Mouse (Mus musculus): ENCODE results near the gene Smap2. TPM values are rescaled to one million over a fixed set of nuclear protein-coding genes. Genes with fewer than 3 reads are reported as not detected.
A peak's percentile ranks its signal among the peaks of the same experiment; 100 is the strongest.

Gene Smap2
- total RNA-seq, 1 experiment: 8.3 TPM

DNA sequence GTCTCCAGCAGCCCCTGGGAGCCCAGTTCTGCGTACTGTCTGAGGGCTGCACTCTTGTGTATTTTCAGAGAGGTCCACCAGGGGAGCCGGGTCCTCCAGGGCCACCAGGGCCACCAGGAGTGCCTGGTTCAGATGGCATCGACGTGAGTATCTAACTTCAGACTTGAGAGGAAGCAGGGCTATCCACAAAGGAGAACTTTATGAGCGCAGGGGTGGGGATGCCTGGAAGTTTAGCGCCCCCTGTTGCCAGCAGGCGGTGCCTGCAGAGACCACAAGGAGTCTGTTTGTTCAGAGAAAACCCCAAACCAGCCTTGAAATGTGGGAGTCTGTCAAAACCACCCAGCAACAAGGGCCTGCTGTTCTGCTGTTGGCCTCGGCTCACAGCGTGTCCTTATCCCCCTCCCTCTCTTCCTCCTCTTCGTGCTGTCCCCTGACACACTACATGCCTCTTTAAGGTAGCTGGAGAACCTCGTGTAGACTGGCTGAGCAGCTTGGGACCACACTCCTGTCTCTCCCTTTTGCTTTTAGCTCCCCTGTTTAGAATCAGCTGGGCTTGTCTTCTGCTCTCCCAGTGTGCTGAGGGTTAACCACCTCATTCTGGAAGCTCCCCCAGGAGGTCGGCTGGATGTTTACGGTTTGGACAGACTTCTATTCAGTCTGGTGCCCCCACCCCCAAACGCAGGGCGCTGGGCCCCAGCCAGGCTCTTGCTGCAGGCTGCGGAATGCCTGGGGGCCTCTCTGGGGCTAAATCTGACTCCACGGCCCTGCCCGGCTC lies 24.0 kb upstream of the Smap2 start:
- H3K4me3 ChIP-seq (ENCODE audit: insufficient read depth in 1 of 2, low read depth in 1 of 2, low read length in 2 of 2, poor library complexity in 1 of 2, severe bottlenecking in 1 of 2): no peak overlapping the region
- in situ Hi-C loops (cut with MboI; ENCODE audit: low sequenced_read_pairs in 2 of 2, unreplicated experiment in 2 of 2): no loop called here
- TF ChIP-seq ZNF384 (IDR thresholded peaks at IDR 0.05; ENCODE audit: low read depth, low read length) (no peak), CHD2 (IDR thresholded peaks at IDR 0.05; ENCODE audit: low read depth, low read length) (no peak), MAFK (IDR thresholded peaks at IDR 0.05; ENCODE audit: insufficient read depth, low read depth, low read length) (no peak)
- H3K4me1 ChIP-seq (ENCODE audit: control insufficient read depth in 2 of 2, insufficient read depth in 2 of 2, low read length in 2 of 2, poor library complexity in 1 of 2): peaks cover 0 to 26% of the 10 kb centered on the region in 2 experiments
- H3K27ac ChIP-seq (ENCODE audit: insufficient read depth, low read depth, low read length, poor library complexity, severe bottlenecking): peak overlapping the region; percentile 52; the same call in 1 of the 2 replicates
- H3K9ac ChIP-seq (ENCODE audit: insufficient read depth, low read depth, low read length, poor library complexity, severe bottlenecking): peak overlapping the region; percentile 14; the same call in 1 of the 2 replicates
- H3K36me3 ChIP-seq (ENCODE audit: control insufficient read depth, insufficient read depth, low read length, poor library complexity, severe bottlenecking): no peaks in the 10 kb centered on the region
- no peak for DNase-seq (ENCODE audit: low read depth, low spot score)
- H3K9me3 ChIP-seq (ENCODE audit: control insufficient read depth, insufficient read depth, low read depth, low read length): no peaks in the 10 kb centered on the region

GRCm38 (mm10) chr4:121040323-121040722 lies 23.3 kb upstream of the Smap2 start:
- H3K4me1 ChIP-seq (ENCODE audit: control insufficient read depth in 2 of 2, insufficient read depth in 2 of 2, low read length in 2 of 2, poor library complexity in 1 of 2): peaks cover 0 to 26% of the 10 kb centered on the region in 2 experiments
- H3K36me3 ChIP-seq (ENCODE audit: control insufficient read depth, insufficient read depth, low read length, poor library complexity, severe bottlenecking): no peaks in the 10 kb centered on the region
- peak overlapping the region; percentile 59 to 63; a peak in 3 of 4 replicates for H3K4me3 ChIP-seq (ENCODE audit: insufficient read depth in 1 of 2, low read depth in 1 of 2, low read length in 2 of 2, poor library complexity in 1 of 2, severe bottlenecking in 1 of 2)
- no peaks in the 10 kb centered on the region for H3K9me3 ChIP-seq (ENCODE audit: control insufficient read depth, insufficient read depth, low read depth, low read length)
- no peak for DNase-seq (ENCODE audit: low read depth, low spot score)
- in situ Hi-C loops (cut with MboI; ENCODE audit: low sequenced_read_pairs in 2 of 2, unreplicated experiment in 2 of 2): no loop called here
- no peak overlapping the region for H3K9ac ChIP-seq (ENCODE audit: insufficient read depth, low read depth, low read length, poor library complexity, severe bottlenecking)
- no peak overlapping the region for H3K27ac ChIP-seq (ENCODE audit: insufficient read depth, low read depth, low read length, poor library complexity, severe bottlenecking)
- TF ChIP-seq MAFK (IDR thresholded peaks at IDR 0.05; ENCODE audit: insufficient read depth, low read depth, low read length) (no peak), HCFC1 (IDR thresholded peaks at IDR 0.05; ENCODE audit: borderline replicate concordance, insufficient read depth, low read length) (no peak), CHD2 (IDR thresholded peaks at IDR 0.05; ENCODE audit: low read depth, low read length) (no peak), ZC3H11A (IDR thresholded peaks at IDR 0.05; ENCODE audit: borderline replicate concordance, low read depth, low read length) (no peak), ZNF384 (IDR thresholded peaks at IDR 0.05; ENCODE audit: low read depth, low read length) (no peak)

GRCm38 (mm10) chr4:121039331-121040115 lies 22.5 kb upstream of the Smap2 start, which contains the start of gene Col9a2:
Gene Col9a2, plus strand, starts transcription at chr4:121039385.
- in situ Hi-C loops (cut with MboI; ENCODE audit: low sequenced_read_pairs in 2 of 2, unreplicated experiment in 2 of 2): no loop called here
- Histone ChIP-seq H3K27ac (ENCODE audit: insufficient read depth, low read depth, low read length, poor library complexity, severe bottlenecking) (no peak within 1 kb of the TSS), H3K4me3 (ENCODE audit: insufficient read depth in 1 of 2, low read depth in 1 of 2, low read length in 2 of 2, poor library complexity in 1 of 2, severe bottlenecking in 1 of 2) (peak within 1 kb of the TSS; percentile 59 to 63), H3K9me3 (ENCODE audit: control insufficient read depth, insufficient read depth, low read depth, low read length) (no peaks in the 10 kb centered on the region), H3K36me3 (ENCODE audit: control insufficient read depth, insufficient read depth, low read length, poor library complexity, severe bottlenecking) (no peaks in the 10 kb centered on the region), H3K9ac (ENCODE audit: insufficient read depth, low read depth, low read length, poor library complexity, severe bottlenecking) (peak within 1 kb of the TSS; percentile 8), H3K4me1 (ENCODE audit: control insufficient read depth in 2 of 2, insufficient read depth in 2 of 2, low read length in 2 of 2, poor library complexity in 1 of 2) (peaks cover 0 to 26% of the 10 kb centered on the region in 2 experiments)
- DNase-seq (ENCODE audit: low read depth, low spot score): no peak
- no peak for TF ChIP-seq MAFK (IDR thresholded peaks at IDR 0.05; ENCODE audit: insufficient read depth, low read depth, low read length)
- no peak for TF ChIP-seq ZNF384 (IDR thresholded peaks at IDR 0.05; ENCODE audit: low read depth, low read length)
- TF ChIP-seq CHD2 (IDR thresholded peaks at IDR 0.05; ENCODE audit: low read depth, low read length): no peak
- no peak for TF ChIP-seq ZC3H11A (IDR thresholded peaks at IDR 0.05; ENCODE audit: borderline replicate concordance, low read depth, low read length)
- no peak for TF ChIP-seq HCFC1 (IDR thresholded peaks at IDR 0.05; ENCODE audit: borderline replicate concordance, insufficient read depth, low read length)

DNA sequence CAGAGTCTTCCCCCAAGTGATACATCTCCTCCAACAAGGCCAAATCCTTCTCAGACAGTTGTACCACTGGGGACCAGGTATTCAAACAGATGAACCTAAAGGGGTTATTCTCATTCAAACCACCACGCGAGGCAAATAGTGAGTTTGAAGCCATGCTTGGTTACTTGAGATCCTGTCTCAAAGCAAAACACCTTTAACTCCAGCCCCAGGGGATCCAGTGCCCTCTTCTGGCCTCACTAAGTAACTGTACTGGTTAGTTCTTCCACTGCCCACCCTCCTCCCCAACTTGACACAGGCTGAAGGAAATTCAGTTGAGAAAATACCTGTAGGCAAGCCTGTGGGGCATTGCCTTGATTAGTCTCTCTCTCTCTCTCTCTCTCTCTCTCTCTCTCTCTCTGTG lies 16.0 kb upstream of the Smap2 start:
- Histone ChIP-seq H3K4me1 (ENCODE audit: control insufficient read depth in 2 of 2, insufficient read depth in 2 of 2, low read length in 2 of 2, poor library complexity in 1 of 2) (peaks cover 2 to 3% of the 10 kb centered on the region in 2 experiments; a peak in 2 of 4 replicates), H3K9me3 (ENCODE audit: control insufficient read depth, insufficient read depth, low read depth, low read length) (no peaks in the 10 kb centered on the region), H3K4me3 (ENCODE audit: insufficient read depth in 1 of 2, low read depth in 1 of 2, low read length in 2 of 2, poor library complexity in 1 of 2, severe bottlenecking in 1 of 2) (no peak overlapping the region), H3K9ac (ENCODE audit: insufficient read depth, low read depth, low read length, poor library complexity, severe bottlenecking) (no peak overlapping the region), H3K36me3 (ENCODE audit: control insufficient read depth, insufficient read depth, low read length, poor library complexity, severe bottlenecking) (no peaks in the 10 kb centered on the region), H3K27ac (ENCODE audit: insufficient read depth, low read depth, low read length, poor library complexity, severe bottlenecking) (no peak overlapping the region)
- in situ Hi-C loops (cut with MboI; ENCODE audit: low sequenced_read_pairs in 2 of 2, unreplicated experiment in 2 of 2): no loop called here
- TF ChIP-seq ZNF384 (IDR thresholded peaks at IDR 0.05; ENCODE audit: low read depth, low read length) (no peak), ZC3H11A (IDR thresholded peaks at IDR 0.05; ENCODE audit: borderline replicate concordance, low read depth, low read length) (no peak), HCFC1 (IDR thresholded peaks at IDR 0.05; ENCODE audit: borderline replicate concordance, insufficient read depth, low read length) (no peak), CHD2 (IDR thresholded peaks at IDR 0.05; ENCODE audit: low read depth, low read length) (no peak), MAFK (IDR thresholded peaks at IDR 0.05; ENCODE audit: insufficient read depth, low read depth, low read length) (no peak)
- no peak for DNase-seq (ENCODE audit: low read depth, low spot score)
